Mouse (Mus musculus): Measurements from ENCODE around the gene Lrrc10b. TPM values are rescaled to one million over a fixed set of nuclear protein-coding genes. Genes with fewer than 3 reads are reported as not detected.

Lrrc10b gene
- polyA plus RNA-seq (2015; fragmentation: Nextera tagmentation; extraction: Ambion mirVana), result 2.3 and 2.5 TPM in 2 replicates

GRCm38 (mm10) chr19:10456752-10457483 lies at the start of gene Lrrc10b:
Lrrc10b (minus strand) TSS chr19:10457473.

DNA sequence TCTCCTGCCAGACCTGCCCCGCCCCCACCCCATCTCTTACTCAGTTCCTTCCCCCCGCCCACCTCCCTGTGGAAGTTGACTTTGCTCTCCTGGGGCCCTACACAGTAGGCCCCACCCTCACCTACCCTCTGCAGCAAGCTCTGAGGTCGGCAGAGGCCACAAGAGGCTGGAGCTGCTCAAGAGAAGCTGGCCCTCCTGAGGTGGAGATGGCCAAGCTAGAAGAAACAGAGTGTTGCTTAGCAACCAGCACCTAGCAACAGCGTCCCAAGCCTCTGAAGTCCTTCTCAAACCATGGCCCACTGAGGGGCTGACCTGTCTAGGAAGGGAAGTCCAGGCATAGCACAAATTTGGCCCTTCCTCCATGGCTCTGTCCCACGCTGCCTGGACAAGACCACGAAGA lies 25.4 kb upstream of the Lrrc10b start, which contains the start of gene Ppp1r32:
TSS of gene Ppp1r32 (minus strand) at position 226 of the 400 bp plus-strand sequence.

Other genes with a start within 250 kb of the Lrrc10b start
- 2.1 and 3.2 TPM in 2 replicates for gene Myrf, start 216.7 kb downstream of the Lrrc10b start, polyA plus RNA-seq (2015; fragmentation: Nextera tagmentation; extraction: Ambion mirVana)
- gene Dagla, start 152.6 kb downstream of the Lrrc10b start, polyA plus RNA-seq (2015; fragmentation: Nextera tagmentation; extraction: Ambion mirVana), result 11.3 and 13.8 TPM in 2 replicates
- 32.7 and 43.1 TPM in 2 replicates for gene Syt7, start 68.4 kb downstream of the Lrrc10b start, polyA plus RNA-seq (2015; fragmentation: Nextera tagmentation; extraction: Ambion mirVana)
- gene Ppp1r32, start 25.5 kb upstream of the Lrrc10b start, polyA plus RNA-seq (2015; fragmentation: Nextera tagmentation; extraction: Ambion mirVana), result 1.7 and 1.8 TPM in 2 replicates
- gene Cpsf7, start 67.8 kb upstream of the Lrrc10b start, polyA plus RNA-seq (2015; fragmentation: Nextera tagmentation; extraction: Ambion mirVana), result 28.2 and 32.1 TPM in 2 replicates
- gene Sdhaf2, start 68.7 kb upstream of the Lrrc10b start, polyA plus RNA-seq (2015; fragmentation: Nextera tagmentation; extraction: Ambion mirVana), result 66.1 and 68.5 TPM in 2 replicates
- 47.7 and 51.7 TPM in 2 replicates for gene Tmem216, start 98.8 kb upstream of the Lrrc10b start, polyA plus RNA-seq (2015; fragmentation: Nextera tagmentation; extraction: Ambion mirVana)
- 15.8 and 18.5 TPM in 2 replicates for gene Cyb561a3, start 119.7 kb upstream of the Lrrc10b start, polyA plus RNA-seq (2015; fragmentation: Nextera tagmentation; extraction: Ambion mirVana)
- gene Tmem138, start 119.9 kb upstream of the Lrrc10b start, polyA plus RNA-seq (2015; fragmentation: Nextera tagmentation; extraction: Ambion mirVana), result 32.0 and 35.3 TPM in 2 replicates
- 107 and 120 TPM in 2 replicates for gene Ddb1, start 147.9 kb upstream of the Lrrc10b start, polyA plus RNA-seq (2015; fragmentation: Nextera tagmentation; extraction: Ambion mirVana)
- 15.1 and 17.3 TPM in 2 replicates for gene Tkfc, start 148.2 kb upstream of the Lrrc10b start, polyA plus RNA-seq (2015; fragmentation: Nextera tagmentation; extraction: Ambion mirVana)
- 1.8 and 2.3 TPM in 2 replicates for gene Vwce, start 176.7 kb upstream of the Lrrc10b start, polyA plus RNA-seq (2015; fragmentation: Nextera tagmentation; extraction: Ambion mirVana)
- gene Pga5, start 220.6 kb upstream of the Lrrc10b start, polyA plus RNA-seq (2015; fragmentation: Nextera tagmentation; extraction: Ambion mirVana), result 0.17 TPM in 1 of 2 replicates, not detected in the other
- gene Vps37c, start 231.3 kb upstream of the Lrrc10b start, polyA plus RNA-seq (2015; fragmentation: Nextera tagmentation; extraction: Ambion mirVana), result 21.6 and 22.4 TPM in 2 replicates